Mouse (Mus musculus) midbrain, embryonic 10.5 days (tissue): Measurements from ENCODE around the gene Cd209c. TPM values are rescaled to one million over a fixed set of nuclear protein-coding genes. Genes with fewer than 3 reads are reported as not detected.

ENCODE experiments used
- DNase-seq: peaks from one replicate; pipeline ENCODE4 v3.0.0-alpha.2; 2017; ENCODE audit warnings: low spot score
- H3K27ac ChIP-seq: fragments of 300-500 bp; sonication (generic); replicated peaks from 2 replicates; pipeline ENCODE4 v1.5.1; 2016; ENCODE audit warnings: mild to moderate bottlenecking
- H3K27me3 ChIP-seq: fragments of 300-500 bp; sonication (generic); 2 replicates; pipeline ENCODE4 v1.6.1; 2016; ENCODE audit warnings: low read depth, mild to moderate bottlenecking; ENCODE audit not compliant: poor library complexity, severe bottlenecking
- H3K36me3 ChIP-seq: fragments of 300-500 bp; sonication (generic); 2 replicates; pipeline ENCODE4 v1.6.1; 2016; ENCODE audit warnings: mild to moderate bottlenecking, moderate library complexity
- H3K4me1 ChIP-seq: fragments of 300-500 bp; sonication (generic); 2 replicates; pipeline ENCODE4 v1.6.1; 2016
- H3K4me3 ChIP-seq: fragments of 300-500 bp; sonication (generic); 2 replicates; pipeline ENCODE4 v1.5.1; 2016; ENCODE audit warnings: mild to moderate bottlenecking, moderate library complexity
- H3K9me3 ChIP-seq: fragments of 300-500 bp; sonication (generic); replicated peaks from 2 replicates; pipeline ENCODE4 v1.6.1; 2016; ENCODE audit warnings: mild to moderate bottlenecking
- WGBS: fragments of 180-500 bp; shearing (Covaris S2); methylation state at CpG from one replicate; pipeline ENCODE4 v1.1.7; 2016; 5-methylcytosine and 5-hydroxymethylcytosine counted together
- polyA plus RNA-seq: library from polyadenylated mRNA; unstranded; fragments of >200 nt; fragmentation: Nextera tagmentation; extraction: Ambion mirVana; gene quantifications from 2 replicates; pipeline ENCODE4 v1.2.1, GENCODE M21; 2016

Cd209c gene
- 0.25 and 0.31 TPM in 2 replicates for polyA plus RNA-seq

GRCm38 (mm10) chr8:3954646-3955045 is at the start of gene Cd209c:
Cd209c (minus strand) TSS chr8:3954746.
- no peak for DNase-seq
- H3K27ac ChIP-seq = no peak within 1 kb of the TSS
- H3K4me1 ChIP-seq = no peaks in the 10 kb centered on the region
- peaks cover 55% of the 10 kb centered on the region for H3K9me3 ChIP-seq
- 78% methylated on average over 1 of the region's 1 CpGs for WGBS
- no peaks in the 10 kb centered on the region for H3K27me3 ChIP-seq
- H3K4me3 ChIP-seq = no peak within 1 kb of the TSS
- no peaks in the 10 kb centered on the region for H3K36me3 ChIP-seq

- H3K27ac ChIP-seq = no peak overlapping the region
- H3K4me3 ChIP-seq = peak overlapping the region; percentile 23; the same call in 1 of the 2 replicates
- H3K27me3 ChIP-seq = no peaks in the 10 kb centered on the region
- DNase-seq = no peak
- H3K4me1 ChIP-seq = no peaks in the 10 kb centered on the region
- peaks cover 54% of the 10 kb centered on the region for H3K9me3 ChIP-seq
- 38% methylated on average over 42 of the region's 42 CpGs for WGBS
- H3K36me3 ChIP-seq = no peaks in the 10 kb centered on the region
Measured at GRCm38 (mm10) chr8:3994219-3994618, 39.7 kb upstream of the Cd209c start.

GRCm38 (mm10) chr8:3956037-3956436 is 1.5 kb upstream of the Cd209c start:
- WGBS = 65% methylated on average over 1 of the region's 1 CpGs
- Histone ChIP-seq H3K4me1 (no peaks in the 10 kb centered on the region), H3K27ac (no peak overlapping the region), H3K36me3 (no peaks in the 10 kb centered on the region), H3K27me3 (no peaks in the 10 kb centered on the region), H3K9me3 (peaks cover 63% of the 10 kb centered on the region), H3K4me3 (no peak overlapping the region)
- no peak for DNase-seq

DNA sequence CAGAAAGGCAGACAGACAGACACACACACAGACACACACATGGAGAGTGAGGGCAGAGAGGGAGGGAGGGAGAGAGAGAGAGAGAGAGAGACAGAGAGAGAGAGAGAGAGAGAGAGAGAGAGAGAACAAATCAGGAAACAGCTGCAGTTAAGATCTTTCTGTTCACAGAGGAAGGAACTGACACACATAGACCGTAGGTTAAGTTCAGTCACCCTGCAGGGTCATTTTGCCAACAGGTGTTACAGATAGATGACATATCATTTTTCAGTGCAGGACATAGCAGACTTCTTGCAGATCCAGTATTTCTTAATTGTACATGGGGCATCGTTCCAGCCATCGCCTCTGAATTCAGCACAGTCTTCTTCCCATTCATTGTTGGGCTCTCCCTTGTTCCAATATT is 14.5 kb downstream of the Cd209c start:
- 96% methylated on average over 3 of the region's 3 CpGs for WGBS
- no peak for DNase-seq
- Histone ChIP-seq H3K27me3 (no peaks in the 10 kb centered on the region), H3K4me3 (no peak overlapping the region), H3K27ac (no peak overlapping the region), H3K36me3 (no peaks in the 10 kb centered on the region), H3K4me1 (no peaks in the 10 kb centered on the region), H3K9me3 (peaks cover 92% of the 10 kb centered on the region)

DNA sequence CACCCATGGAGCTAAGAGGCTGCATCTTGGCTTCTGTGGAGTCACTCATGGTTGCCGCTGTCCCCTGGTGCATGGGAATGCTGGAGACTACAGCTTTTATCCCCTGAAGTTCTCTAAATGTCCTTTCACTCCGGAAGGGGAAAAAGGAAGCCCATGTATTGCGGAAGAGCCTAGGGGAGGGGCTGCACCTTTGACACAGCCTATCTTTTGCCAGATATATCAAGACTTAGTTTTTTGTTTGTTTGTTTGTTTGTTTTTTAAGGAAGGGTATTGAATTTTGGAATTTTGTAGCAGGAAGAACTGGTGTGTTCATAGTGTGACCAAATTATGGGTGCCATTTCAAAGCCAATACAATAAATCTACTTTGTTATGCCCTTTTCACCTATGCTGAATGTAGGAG is 27.8 kb downstream of the Cd209c start, which contains the start of gene Cd209b:
Gene Cd209b, minus strand, starts transcription at position 101 of the 400 bp plus-strand sequence.
- Histone ChIP-seq H3K4me1 (no peaks in the 10 kb centered on the region), H3K27me3 (no peaks in the 10 kb centered on the region), H3K9me3 (peaks cover 67% of the 10 kb centered on the region), H3K27ac (no peak within 1 kb of the TSS), H3K4me3 (no peak within 1 kb of the TSS), H3K36me3 (no peaks in the 10 kb centered on the region)
- WGBS = 91% methylated on average over 3 of the region's 3 CpGs
- DNase-seq = no peak

Other genes with a start within 250 kb of the Cd209c start
- 0.09 and 0.26 TPM in 2 replicates for gene Clec4g, start 234.1 kb downstream of the Cd209c start, polyA plus RNA-seq
- not detected in 2 replicates for gene Cd209a, start 205.8 kb downstream of the Cd209c start, polyA plus RNA-seq
- gene Cd209e, start 100.4 kb downstream of the Cd209c start, polyA plus RNA-seq = not detected in 2 replicates
- gene Cd209d, start 76.2 kb downstream of the Cd209c start, polyA plus RNA-seq = not detected in 2 replicates
- not detected in 2 replicates for gene Cd209b, start 27.9 kb downstream of the Cd209c start, polyA plus RNA-seq
- gene Cd209f, start 151.1 kb upstream of the Cd209c start, polyA plus RNA-seq = not detected in 2 replicates
- gene Cd209g, start 179.4 kb upstream of the Cd209c start, polyA plus RNA-seq = not detected in 2 replicates
- gene Evi5l, start 211.8 kb upstream of the Cd209c start, polyA plus RNA-seq = 24.9 and 38.1 TPM in 2 replicates